Mouse (Mus musculus): ENCODE results near the gene Trim62. TPM values are rescaled to one million over a fixed set of nuclear protein-coding genes. Genes with fewer than 3 reads are reported as not detected.

The Trim62 gene
- polyA plus RNA-seq, 1 experiment: 3.1 TPM

DNA sequence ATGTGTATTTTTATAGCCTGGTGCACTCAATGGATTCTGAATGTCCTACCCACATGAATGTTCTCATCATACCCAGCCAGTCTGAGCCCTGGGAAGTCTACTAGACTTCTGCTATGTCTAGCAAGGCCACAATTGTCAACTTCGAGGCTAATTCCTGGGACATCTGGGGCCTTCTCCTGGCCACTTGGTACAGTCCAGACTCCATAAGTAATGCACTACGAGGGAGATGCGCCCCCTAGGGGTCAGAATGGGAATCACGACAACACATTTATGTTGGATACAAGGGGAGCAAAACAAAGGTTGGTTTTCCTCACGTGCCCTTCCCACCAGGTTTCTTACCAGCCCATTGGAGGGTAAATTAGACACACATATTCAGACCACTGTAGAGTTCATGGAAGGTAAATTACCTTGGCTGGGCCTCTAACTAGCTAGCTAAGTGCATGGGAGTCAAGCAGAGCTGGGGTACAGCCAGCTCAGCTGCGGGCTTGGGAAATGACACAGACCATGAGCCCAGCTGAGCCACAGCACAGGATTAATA lies 64.8 kb downstream of the Trim62 start:
- DNase-seq (ENCODE audit: low read depth, low spot score): no peak
- 32% methylated on average over 6 of the region's 6 CpGs for WGBS

DNA sequence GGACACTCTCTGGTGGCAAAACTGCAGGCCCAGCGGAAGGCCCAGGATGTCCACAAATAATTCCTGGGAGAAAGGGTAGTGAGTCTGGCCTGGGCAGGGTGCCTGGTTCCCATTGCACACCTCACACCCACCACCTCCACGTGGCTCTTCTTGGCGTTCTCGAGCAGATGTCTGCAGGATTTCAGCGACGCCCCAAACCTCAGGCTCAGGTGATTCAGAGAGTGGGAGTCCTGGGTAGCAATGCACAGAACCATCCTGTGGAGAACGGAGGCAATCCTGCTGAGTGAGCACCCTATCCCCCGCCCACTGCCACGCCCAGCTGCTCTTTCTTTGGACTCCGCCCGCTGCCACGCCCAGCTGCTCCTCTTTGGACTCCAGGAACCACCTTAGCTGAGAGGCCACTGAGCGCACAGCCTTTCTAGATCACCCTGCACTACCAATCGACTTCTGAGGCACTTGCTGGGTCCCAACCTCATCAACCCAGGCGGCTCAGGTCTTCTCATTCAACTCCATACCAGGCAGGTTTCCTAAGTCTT lies 66.2 kb downstream of the Trim62 start:
- DNase-seq (ENCODE audit: low read depth, low spot score): peak; percentile 63
- 26% methylated on average over 15 of the region's 15 CpGs for WGBS

DNA sequence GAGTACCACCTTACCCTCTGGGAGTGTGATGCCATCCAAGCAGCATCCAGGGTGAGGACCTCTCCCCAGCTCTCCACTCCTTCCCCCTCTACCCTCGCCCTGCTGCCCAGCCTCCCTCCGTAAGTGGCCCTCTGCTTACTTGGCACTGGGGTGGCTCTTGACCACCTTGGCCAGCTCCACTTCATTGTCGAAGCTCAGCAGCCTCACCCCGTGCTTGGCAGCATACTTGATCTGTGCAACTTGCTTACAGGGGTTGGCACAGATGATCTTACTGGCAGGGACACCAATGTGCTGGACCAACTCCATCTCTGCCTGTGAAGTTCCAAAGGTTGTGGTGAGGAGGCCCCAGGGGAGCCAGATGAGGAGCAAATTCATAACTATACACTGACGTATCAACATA lies 67.1 kb downstream of the Trim62 start:
- WGBS: 66% methylated on average over 5 of the region's 5 CpGs
- no peak for DNase-seq (ENCODE audit: low read depth, low spot score)

DNA sequence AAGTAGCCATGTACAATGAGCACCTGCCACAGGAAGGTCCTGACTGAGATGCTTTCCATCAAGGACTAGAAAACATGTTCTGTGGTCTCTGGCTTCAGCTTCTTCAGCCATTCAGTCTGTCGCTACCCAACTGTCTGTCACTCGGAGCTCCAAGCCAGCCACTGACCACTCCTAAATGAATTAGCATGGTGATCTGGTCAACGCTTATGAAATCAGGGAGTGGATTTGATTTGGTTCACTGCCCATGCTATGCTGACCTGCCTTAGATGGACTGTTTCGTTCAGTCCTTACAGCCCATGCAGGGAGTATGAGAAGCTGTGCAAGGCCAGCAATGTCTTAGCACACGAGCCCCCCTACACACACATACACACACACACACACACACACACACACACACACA lies 70.5 kb downstream of the Trim62 start:
- DNase-seq (ENCODE audit: low read depth, low spot score): no peak

DNA sequence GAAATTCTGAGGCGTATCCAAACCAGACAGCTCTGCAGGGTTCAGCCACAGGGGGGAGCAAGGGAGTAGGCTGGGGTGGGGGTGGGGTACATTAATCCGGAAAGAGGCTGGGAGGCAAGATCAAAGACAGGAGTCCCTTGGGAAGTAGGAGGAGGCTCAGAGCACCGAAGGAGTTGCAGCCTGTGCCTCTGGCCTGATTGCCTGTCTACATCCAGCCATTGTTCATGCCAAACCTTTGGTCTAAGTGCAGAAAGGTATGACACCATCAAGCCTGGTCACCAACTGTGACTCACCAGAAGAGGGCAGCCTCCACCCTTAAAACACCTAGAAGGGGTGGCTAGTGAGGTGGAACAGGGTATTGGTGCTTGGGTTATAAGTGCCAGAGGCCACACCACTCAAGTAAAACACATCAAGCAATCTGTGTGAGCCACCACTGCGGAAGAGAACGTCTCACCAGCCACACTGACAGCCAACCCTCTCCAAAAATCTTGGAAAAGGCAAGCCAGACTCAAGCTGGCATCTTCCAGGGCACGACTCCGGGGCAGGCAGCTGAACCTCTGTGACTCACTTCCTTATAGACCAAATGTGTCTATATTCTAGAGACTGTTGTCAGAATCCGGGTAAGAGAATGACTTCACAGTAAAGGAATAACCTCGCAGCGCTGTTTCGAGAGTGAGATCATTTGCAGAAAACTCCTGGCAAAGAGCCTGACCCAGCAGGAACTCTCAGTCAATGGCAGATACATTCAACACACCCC lies 74.0 kb downstream of the Trim62 start:
- no peak for DNase-seq (ENCODE audit: low read depth, low spot score)

More for the DNA sequence above, 70.5 kb downstream of the Trim62 start:
- 83% methylated on average over 5 of the region's 5 CpGs for WGBS

DNA sequence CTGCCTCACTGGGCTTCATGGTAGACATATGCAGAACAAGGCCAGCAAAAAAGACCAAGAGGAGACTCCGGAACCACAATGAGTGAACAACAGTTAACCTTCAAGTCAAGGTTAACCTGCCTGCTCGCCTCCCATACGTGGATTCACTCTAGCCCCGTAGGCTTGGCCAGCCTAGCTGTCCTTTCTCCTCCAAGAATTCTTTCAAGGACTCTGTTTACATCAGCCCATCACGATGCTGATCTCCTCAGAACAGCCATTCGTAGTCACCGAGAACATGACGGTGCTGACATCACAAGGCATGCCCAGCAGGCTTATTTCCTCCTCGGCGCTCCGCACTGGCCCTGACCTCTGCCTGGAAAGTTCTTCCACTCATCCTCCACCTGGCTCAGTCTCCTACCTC lies 74.8 kb downstream of the Trim62 start:
- WGBS: 83% methylated on average over 11 of the region's 11 CpGs
- no peak for DNase-seq (ENCODE audit: low read depth, low spot score)

More for the DNA sequence above, 74.0 kb downstream of the Trim62 start:
- 16% methylated on average over 11 of the region's 11 CpGs for WGBS

DNA sequence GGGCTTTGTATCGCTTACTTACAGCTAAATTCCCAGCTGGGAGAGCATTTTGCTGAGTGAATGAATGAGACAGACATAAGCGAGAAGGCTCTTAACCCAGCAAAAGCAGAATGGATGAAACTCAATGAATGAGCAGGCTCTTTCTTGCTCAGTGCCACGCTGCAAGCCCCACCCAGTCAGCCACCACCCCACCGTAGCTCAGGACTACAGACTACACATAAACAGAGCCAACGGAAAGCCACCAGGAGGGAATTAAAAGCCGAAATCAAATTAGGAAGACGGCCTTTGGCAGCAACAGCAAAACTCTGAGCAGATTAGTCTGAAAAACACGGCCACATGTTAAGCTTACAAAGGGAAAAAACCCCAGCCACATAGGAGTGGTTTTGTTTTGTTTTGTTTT lies 75.5 kb downstream of the Trim62 start:
- DNase-seq (ENCODE audit: low read depth, low spot score): no peak
- 69% methylated on average over 8 of the region's 8 CpGs for WGBS

DNA sequence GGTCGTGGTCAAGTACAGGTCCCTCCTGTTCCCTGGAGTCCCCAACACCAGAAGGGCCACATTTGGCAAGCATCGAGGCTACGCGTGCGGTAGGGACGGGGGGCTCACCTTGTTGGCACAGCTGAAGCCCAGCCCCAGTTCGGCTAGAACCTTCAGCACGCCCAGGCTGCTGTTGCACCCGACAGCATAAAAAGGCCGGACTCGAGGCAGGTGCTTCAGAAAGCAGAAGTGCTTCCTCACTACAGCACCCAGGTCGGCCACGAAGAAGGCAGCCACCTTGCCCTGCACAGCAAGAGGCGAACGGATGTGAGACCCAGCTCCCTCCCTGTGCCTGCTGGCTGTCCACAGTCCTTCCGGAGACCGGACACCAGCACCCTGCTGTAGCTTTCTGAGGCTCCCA lies 76.3 kb downstream of the Trim62 start:
- no peak for DNase-seq (ENCODE audit: low read depth, low spot score)
- 78% methylated on average over 17 of the region's 17 CpGs for WGBS

Other genes starting within 250 kb of the Trim62 start
- gene Phc2, start 228.9 kb upstream of the Trim62 start, polyA plus RNA-seq (2012; rRNA removed): 76.7 and 79.9 TPM in 2 replicates
- 0.04 and 0.15 TPM in 2 replicates for gene A3galt2, start 128.2 kb upstream of the Trim62 start, polyA plus RNA-seq (2012; rRNA removed)
- gene Zfp362, start 77.5 kb upstream of the Trim62 start, polyA plus RNA-seq (2012; rRNA removed): 11.7 and 13.6 TPM in 2 replicates
- gene Azin2, start 78.9 kb downstream of the Trim62 start, polyA plus RNA-seq (2012; rRNA removed): 2.8 and 3.4 TPM in 2 replicates
- 141 and 161 TPM in 2 replicates for gene Ak2, start 108.4 kb downstream of the Trim62 start, polyA plus RNA-seq (2012; rRNA removed)
- gene Rnf19b, start 174.7 kb downstream of the Trim62 start, polyA plus RNA-seq (2012; rRNA removed): 66.8 and 86.7 TPM in 2 replicates
- 753 and 829 TPM in 2 replicates for gene Tmem54, start 222.0 kb downstream of the Trim62 start, polyA plus RNA-seq (2012; rRNA removed)
- gene Hpca, start 238.5 kb downstream of the Trim62 start, polyA plus RNA-seq (2012; rRNA removed): 0.92 and 1.7 TPM in 2 replicates